In genomic region chr3:129893143-129893542, GRCm38 (mm10) we compare ENCODE assay signal across 18 mouse cellular contexts. TPM values are rescaled to one million over a fixed set of nuclear protein-coding genes. Genes with fewer than 3 reads are reported as not detected.
"Had no signal": no experiment of that assay in that cellular context is flagged by ENCODE, and none has a peak within 500 bp of the region (broad histone marks: within the 10 kb centered on the region; RNA-seq: fewer than 3 reads in every experiment).

No protein-coding gene starts in this region.

- H3K4me2 ChIP-seq: neural tube, embryonic 13.5 days; neural tube, embryonic 15.5 days; stomach, embryonic 15.5 days had no signal

- H3K4me3 ChIP-seq: neural tube, embryonic 13.5 days; neural tube, embryonic 15.5 days; stomach, embryonic 15.5 days had no signal

- H3K27me3 ChIP-seq: neural tube, embryonic 13.5 days; neural tube, embryonic 15.5 days; stomach, embryonic 15.5 days had no signal

- H3K9me3 ChIP-seq: neural tube, embryonic 13.5 days; neural tube, embryonic 15.5 days; stomach, embryonic 15.5 days had no signal

- H3K4me1 ChIP-seq: neural tube, embryonic 13.5 days; neural tube, embryonic 15.5 days had no signal

- DNase-seq: retina, postnatal 1 day; right cerebral cortex, adult 18-20 months; right cerebral cortex, postnatal 14 days; right cerebral cortex, postnatal 25 days; right cerebral cortex, postnatal 4 days; spleen, adult 18-20 months; thymus, adult 18-20 months; thymus, adult 2 months; thymus, postnatal 14 days; thymus, postnatal 25 days; thymus, postnatal 36 days; thymus, postnatal 4 days had no signal

- H3K9ac ChIP-seq: neural tube, embryonic 13.5 days; neural tube, embryonic 15.5 days; stomach, embryonic 15.5 days had no signal

- H3K27ac ChIP-seq: neural tube, embryonic 13.5 days; neural tube, embryonic 15.5 days; stomach, embryonic 15.5 days; stomach, postnatal 0 days had no signal

RNA-seq across cellular contexts. Expression of gene Cfi, which starts 57.5 kb away (rescaled TPM):
- total RNA-seq: neutrophil, adult 5-6 weeks had no signal
- polyA plus RNA-seq: spleen, adult 2 months had no signal
